Mouse (Mus musculus) megakaryocyte-erythroid progenitor cell, adult 5-6 weeks (primary cell): Measurements from ENCODE around the gene Camkv. TPM values are rescaled to one million over a fixed set of nuclear protein-coding genes. Genes with fewer than 3 reads are reported as not detected.
A peak's percentile ranks its signal among the peaks of the same experiment; 100 is the strongest.

Experiments used
- ATAC-seq: replicated peaks from 2 replicates; pipeline ENCODE4 v1.8.0; 2016; ENCODE audit warnings: mild to moderate bottlenecking, inconsistent platforms; ENCODE audit not compliant: severe bottlenecking, poor library complexity, low FRiP score, low TSS enrichment
- total RNA-seq, 2 experiments: library from RNA; stranded (forward) in 1 of 2; stranded (reverse) in 1 of 2; fragments of 200-1000, 215-1000 nt in 1 of 2; fragments of >200 nt in 1 of 2; fragmentation: Nextera tagmentation in 1 of 2; gene quantifications; 2 replicates each; pipeline ENCODE4 v1.2.3; 2014 to 2017

The Camkv gene
- total RNA-seq, 2 experiments from 2014 or later, result 0.22 TPM; not detected in 1

- no peak for ATAC-seq
Measured at GRCm38 (mm10) chr9:107918884-107919283, 16.6 kb upstream of the Camkv start.

- ATAC-seq, result no peak
Measured at GRCm38 (mm10) chr9:107919441-107919840, 16.0 kb upstream of the Camkv start.

- peak; percentile 76 for ATAC-seq
Measured at GRCm38 (mm10) chr9:107923021-107923420, 12.5 kb upstream of the Camkv start.

- 0 out of 2 replicates have a peak, but pooled peaks have one; percentile 46 for ATAC-seq
Measured at GRCm38 (mm10) chr9:107923956-107924355, 11.5 kb upstream of the Camkv start.

GRCm38 (mm10) chr9:107925251-107925650 lies 10.2 kb upstream of the Camkv start:
- no peak for ATAC-seq

GRCm38 (mm10) chr9:107926920-107927420 lies 8.5 kb upstream of the Camkv start:
- ATAC-seq, result no peak

GRCm38 (mm10) chr9:107927749-107928148 lies 7.7 kb upstream of the Camkv start:
- no peak for ATAC-seq

- ATAC-seq, result no peak
Measured at GRCm38 (mm10) chr9:107928169-107928568, 7.3 kb upstream of the Camkv start, which contains the start of gene Actl11. Gene Actl11, plus strand, starts transcription at chr9:107928469.

GRCm38 (mm10) chr9:107932221-107932620 lies 3.3 kb upstream of the Camkv start:
- ATAC-seq, result no peak

- ATAC-seq, result no peak
Measured at GRCm38 (mm10) chr9:107934146-107934545, 1.3 kb upstream of the Camkv start.

GRCm38 (mm10) chr9:107935790-107936214 lies 328 bp downstream of the Camkv start:
- peak; percentile 56 for ATAC-seq

GRCm38 (mm10) chr9:107936215-107936822 lies 845 bp downstream of the Camkv start:
- ATAC-seq, result no peak

- no peak for ATAC-seq
Measured at GRCm38 (mm10) chr9:107936831-107937230, 1.4 kb downstream of the Camkv start.

GRCm38 (mm10) chr9:107947241-107948194 lies 12.0 kb downstream of the Camkv start:
- peak; percentile 60 for ATAC-seq

GRCm38 (mm10) chr9:107949184-107949921 lies 13.9 kb downstream of the Camkv start:
- ATAC-seq, result no peak

GRCm38 (mm10) chr9:107949922-107950235 lies 14.4 kb downstream of the Camkv start, which contains the start of gene Traip:
Gene Traip, plus strand, starts transcription at chr9:107950136.
- no peak for ATAC-seq

GRCm38 (mm10) chr9:107950460-107951355 lies 15.2 kb downstream of the Camkv start:
- ATAC-seq, result peak; percentile 83

GRCm38 (mm10) chr9:107955613-107956289 lies 20.3 kb downstream of the Camkv start:
- ATAC-seq, result no peak
